Mouse (Mus musculus) forebrain, postnatal 0 days (tissue): ENCODE measurements at regions not wholly inside any gene's neighbourhood (a gene's known extent, or its start where the extent isn't known, plus 50 kb on each side); places are given as distances from the start of the nearest gene placed in this dataset.

ENCODE experiments used
- ATAC-seq: fragments of 200-750 bp; cut with Nextera tagmentation; 2 replicates; pipeline ENCODE4 v1.8.0; 2017; ENCODE audit warnings: mild to moderate bottlenecking, moderate library complexity
- DNase-seq: peaks from one replicate; pipeline ENCODE4 v3.0.0-alpha.2; 2015
- H3K27ac ChIP-seq: fragments of 300-500 bp; sonication (generic); 2 replicates; pipeline ENCODE4 v1.5.1; 2014; ENCODE audit warnings: low read depth, mild to moderate bottlenecking, antibody characterized with exemption, low read length, moderate library complexity, mixed read lengths
- H3K27me3 ChIP-seq: fragments of 300-500 bp; sonication (generic); 2 replicates; pipeline ENCODE4 v1.6.1; 2014; ENCODE audit warnings: mild to moderate bottlenecking, low read length, mixed read lengths; ENCODE audit not compliant: insufficient read depth
- H3K36me3 ChIP-seq: fragments of 300-500 bp; sonication (generic); 2 replicates; pipeline ENCODE4 v1.6.1; 2014; ENCODE audit warnings: mild to moderate bottlenecking, moderate library complexity; ENCODE audit not compliant: insufficient read depth
- H3K4me1 ChIP-seq: fragments of 300-500 bp; sonication (generic); 2 replicates; pipeline ENCODE4 v1.6.1; 2014; ENCODE audit warnings: antibody characterized with exemption; ENCODE audit not compliant: insufficient read depth
- H3K4me2 ChIP-seq: fragments of 300-500 bp; sonication (generic); 2 replicates; pipeline ENCODE4 v1.6.1; 2014; ENCODE audit warnings: low read depth, mild to moderate bottlenecking, moderate library complexity
- H3K4me3 ChIP-seq: fragments of 300-500 bp; sonication (generic); 2 replicates; pipeline ENCODE4 v1.5.1; 2014; ENCODE audit warnings: low read depth, low read length, mixed read lengths
- H3K9ac ChIP-seq: fragments of 300-500 bp; sonication (generic); 2 replicates; pipeline ENCODE4 v1.6.1; 2014; ENCODE audit warnings: mild to moderate bottlenecking
- H3K9me3 ChIP-seq: fragments of 300-500 bp; sonication (generic); 2 replicates; pipeline ENCODE4 v1.6.1; 2016; ENCODE audit warnings: low read length
- CTCF ChIP-seq: sonication (generic); IDR thresholded peaks from 2 replicates; pipeline ENCODE4 v1.5.1; 2016; ENCODE audit warnings: antibody characterized with exemption, control low read depth, low read depth
- WGBS: fragments of 180-500 bp; shearing (Covaris S2); extraction: QIAGEN DNeasy Blood & Tissue Kit; methylation state at CpG from one replicate; pipeline ENCODE4 v1.1.7; 2014; 5-methylcytosine and 5-hydroxymethylcytosine counted together

GRCm38 (mm10) chr16:76079761-76080502 lies 57.9 kb upstream of the Samsn1 start:
- H3K27me3 ChIP-seq, result no peaks in the 10 kb centered on the region
- no peaks in the 10 kb centered on the region for H3K36me3 ChIP-seq
- no peaks in the 10 kb centered on the region for H3K4me1 ChIP-seq
- H3K9ac ChIP-seq, result no peak overlapping the region
- ATAC-seq (no peak), DNase-seq (no peak)
- no peak overlapping the region for H3K4me2 ChIP-seq
- no peak for TF ChIP-seq CTCF
- no peaks in the 10 kb centered on the region for H3K9me3 ChIP-seq
- no peak overlapping the region for H3K4me3 ChIP-seq
- 81% methylated on average over 6 of the region's 6 CpGs for WGBS
- H3K27ac ChIP-seq, result no peak overlapping the region

- Histone ChIP-seq H3K27me3 (no peaks in the 10 kb centered on the region), H3K27ac (no peak overlapping the region), H3K4me3 (no peak overlapping the region), H3K9ac (no peak overlapping the region), H3K9me3 (no peaks in the 10 kb centered on the region), H3K36me3 (no peaks in the 10 kb centered on the region), H3K4me1 (no peaks in the 10 kb centered on the region), H3K4me2 (no peak overlapping the region)
- TF ChIP-seq CTCF, result no peak
- WGBS, result 90% methylated on average over 5 of the region's 5 CpGs
- no peak for DNase-seq
- no peak for ATAC-seq
These were observed 56.1 kb upstream of the Samsn1 start for GRCm38 (mm10) chr16:76078219-76078618.

DNA sequence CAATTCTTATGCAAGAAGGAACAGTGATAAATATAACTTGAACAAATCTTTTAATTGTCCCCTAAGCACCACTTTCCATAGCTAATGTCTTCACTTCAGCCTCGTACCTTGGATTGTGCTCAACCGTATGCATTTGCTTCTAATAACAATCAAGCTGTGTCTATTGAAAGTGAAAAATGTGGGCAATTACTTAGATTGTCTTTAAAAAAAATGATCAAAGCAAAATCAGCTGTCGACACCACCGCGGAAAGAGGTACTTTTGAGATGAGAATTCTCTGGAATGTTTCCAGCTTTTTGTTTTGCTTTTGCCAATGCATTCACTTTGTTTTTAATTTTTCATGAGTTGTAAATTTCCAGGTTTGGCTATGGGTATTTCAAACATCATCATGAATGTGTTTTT lies 54.1 kb upstream of the Samsn1 start:
- no peaks in the 10 kb centered on the region for H3K4me1 ChIP-seq
- H3K4me2 ChIP-seq, result no peak overlapping the region
- ATAC-seq (no peak), DNase-seq (no peak)
- no peak overlapping the region for H3K27ac ChIP-seq
- 29% methylated on average over 5 of the region's 5 CpGs for WGBS
- no peak overlapping the region for H3K4me3 ChIP-seq
- H3K9ac ChIP-seq, result no peak overlapping the region
- no peaks in the 10 kb centered on the region for H3K27me3 ChIP-seq
- no peaks in the 10 kb centered on the region for H3K36me3 ChIP-seq
- TF ChIP-seq CTCF, result no peak
- no peaks in the 10 kb centered on the region for H3K9me3 ChIP-seq
